Mouse (Mus musculus): ENCODE measurements at regions not wholly inside any gene's neighbourhood (a gene's known extent, or its start where the extent isn't known, plus 50 kb on each side); places are given as distances from the start of the nearest gene placed in this dataset.

DNA sequence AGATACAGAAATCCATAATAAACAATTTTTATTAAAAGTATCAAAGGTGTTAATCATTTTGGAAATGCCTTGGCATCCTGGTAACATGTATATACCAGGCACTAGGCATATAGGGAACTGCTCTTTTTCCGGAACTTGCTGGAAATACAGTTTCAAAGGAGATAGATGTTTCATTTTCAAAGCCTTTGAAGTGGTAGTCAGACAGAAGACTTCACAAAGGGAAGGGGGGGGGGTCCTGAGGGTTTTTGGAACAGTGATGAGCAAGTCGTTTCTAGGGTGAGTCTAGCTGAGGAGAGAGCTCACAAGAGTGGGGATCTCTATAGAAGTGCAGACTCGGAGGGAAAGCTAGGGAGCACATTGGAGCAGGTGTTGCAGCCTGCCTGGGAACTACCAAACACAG, 73.4 kb upstream of the Nrip1 start:
- no peak for TF ChIP-seq POLR2A (IDR thresholded peaks at IDR 0.05; ENCODE audit: insufficient read depth, low read length)
- TF ChIP-seq CTCF (IDR thresholded peaks at IDR 0.05; ENCODE audit: low read depth, low read length) = no peak
- TF ChIP-seq EP300 (IDR thresholded peaks at IDR 0.05; ENCODE audit: insufficient read depth, low read depth, low read length) = no peak
